Mouse (Mus musculus): ENCODE results near the gene Tstd2. TPM values are rescaled to one million over a fixed set of nuclear protein-coding genes. Genes with fewer than 3 reads are reported as not detected.
A peak's percentile ranks its signal among the peaks of the same experiment; 100 is the strongest.

Tstd2 gene
- polyA plus RNA-seq, 1 experiment from 2014 or later, result 47.4 TPM

DNA sequence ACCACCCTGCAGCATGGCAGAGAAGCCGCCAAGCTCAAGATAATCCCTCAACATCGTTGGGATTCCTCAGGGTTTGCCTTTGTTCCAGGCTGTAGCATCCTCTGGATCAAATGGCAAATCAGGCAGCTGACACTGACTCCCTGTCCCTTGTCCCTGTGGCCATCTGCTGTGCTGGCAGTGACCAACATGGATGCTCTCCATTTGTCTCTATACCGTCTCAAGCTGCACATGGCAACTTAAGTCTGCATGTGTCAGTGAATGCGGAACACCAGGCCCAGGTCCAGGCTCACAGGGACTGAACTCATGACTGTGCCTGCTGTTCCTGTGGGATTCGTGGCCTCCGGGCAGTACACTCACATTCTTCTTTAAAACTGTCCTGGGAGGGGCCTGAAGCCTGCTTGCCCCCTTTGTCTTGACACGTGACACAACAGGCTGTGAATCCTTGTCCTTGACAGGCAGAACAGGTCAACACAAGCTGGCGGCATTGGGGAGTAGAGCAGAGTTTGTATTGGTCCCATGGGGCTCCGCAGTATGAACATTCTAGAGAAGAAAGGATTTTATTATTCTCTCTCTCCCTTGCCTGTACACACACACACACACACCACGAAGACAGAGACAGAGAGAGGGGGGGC, 21.8 kb downstream of the Tstd2 start:
- WGBS, result 83% methylated on average over 10 of the region's 10 CpGs
- H3K27me3 ChIP-seq, result no peaks in the 10 kb centered on the region
- ATAC-seq, result no peak

DNA sequence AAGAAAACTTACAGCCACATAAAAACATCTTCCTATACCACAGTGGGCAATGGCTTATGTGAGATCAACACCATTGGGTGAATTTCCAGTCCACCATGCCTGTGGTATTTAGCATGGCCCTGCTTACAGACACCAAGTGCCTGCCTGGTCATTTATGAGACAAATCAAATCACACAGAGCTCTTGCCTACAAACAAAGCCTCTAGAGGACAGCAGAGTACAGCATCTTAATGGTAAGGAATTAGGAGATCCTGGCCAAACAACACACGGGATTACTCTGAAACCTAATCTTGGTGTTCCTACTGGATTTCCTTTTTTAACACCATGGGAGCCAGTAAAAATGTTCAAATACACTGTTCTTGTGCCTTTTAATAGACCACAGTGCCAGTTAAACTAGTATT, 23.2 kb downstream of the Tstd2 start:
- Histone ChIP-seq H3K36me3 (peaks cover 70% of the 10 kb centered on the region), H3K27ac (no peak overlapping the region), H3K4me1 (replicated peaks) (no peaks in the 10 kb centered on the region), H3K9ac (replicated peaks) (no peak overlapping the region), H3K4me2 (replicated peaks) (no peak overlapping the region), H3K4me3 (replicated peaks) (no peak overlapping the region), H3K27me3 (no peaks in the 10 kb centered on the region), H3K9me3 (no peaks in the 10 kb centered on the region)
- no peak for ATAC-seq
- 79% methylated on average over 1 of the region's 1 CpGs for WGBS

More for the DNA sequence above, 21.8 kb downstream of the Tstd2 start:
- Histone ChIP-seq H3K4me1 (replicated peaks) (no peaks in the 10 kb centered on the region), H3K9ac (replicated peaks) (no peak overlapping the region), H3K36me3 (peaks cover 84% of the 10 kb centered on the region), H3K27ac (no peak overlapping the region), H3K4me2 (replicated peaks) (no peak overlapping the region), H3K9me3 (no peaks in the 10 kb centered on the region), H3K4me3 (replicated peaks) (no peak overlapping the region)

DNA sequence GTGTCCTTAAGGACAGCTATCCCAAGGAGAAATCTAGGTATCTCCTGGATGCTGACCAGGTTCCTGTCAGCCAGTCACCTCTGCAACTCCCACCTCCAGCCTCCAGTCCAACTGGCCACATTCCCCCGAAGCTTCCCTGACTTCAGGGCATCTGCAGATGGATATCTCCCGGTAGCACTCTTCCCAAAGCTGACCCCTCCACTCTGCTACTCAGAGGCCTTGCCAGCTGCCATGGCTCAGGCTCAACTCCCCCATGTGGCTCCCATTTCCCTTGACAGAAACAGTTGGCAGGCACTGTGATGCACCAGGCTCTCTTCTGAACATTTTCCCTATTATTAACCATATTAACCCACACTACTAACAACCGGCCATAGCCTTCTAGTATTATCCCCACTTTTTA, 27.1 kb downstream of the Tstd2 start:
- Histone ChIP-seq H3K4me1 (replicated peaks) (no peaks in the 10 kb centered on the region), H3K4me3 (replicated peaks) (no peak overlapping the region), H3K4me2 (replicated peaks) (no peak overlapping the region), H3K36me3 (peaks cover 31% of the 10 kb centered on the region), H3K27ac (no peak overlapping the region), H3K27me3 (no peaks in the 10 kb centered on the region), H3K9ac (replicated peaks) (no peak overlapping the region), H3K9me3 (no peaks in the 10 kb centered on the region)
- 77% methylated on average over 3 of the region's 3 CpGs for WGBS
- ATAC-seq, result no peak

DNA sequence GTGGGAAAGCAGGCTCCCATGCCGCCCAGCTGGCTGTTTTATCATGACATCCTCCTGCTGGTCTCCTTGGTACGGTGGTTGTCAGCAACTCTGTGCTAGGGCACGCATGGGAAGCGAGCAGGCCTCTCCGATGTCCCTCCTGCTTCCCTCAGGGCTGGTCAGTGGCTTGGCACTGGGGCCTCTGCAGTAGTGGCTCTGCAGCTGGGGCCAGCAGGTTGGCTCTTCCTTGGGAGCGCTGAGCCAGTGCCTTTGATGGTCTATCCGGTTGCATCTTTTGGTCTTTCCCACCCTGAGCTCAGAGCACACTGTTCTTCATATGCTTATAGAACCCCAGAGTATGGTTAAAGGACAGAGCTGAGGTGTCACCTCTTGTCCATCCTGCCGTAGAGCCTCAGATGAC, 28.4 kb downstream of the Tstd2 start:
- no peaks in the 10 kb centered on the region for H3K9me3 ChIP-seq
- WGBS, result 94% methylated on average over 8 of the region's 8 CpGs
- ATAC-seq, result no peak
- H3K4me2 ChIP-seq (replicated peaks), result no peak overlapping the region
- H3K36me3 ChIP-seq, result peaks cover 18% of the 10 kb centered on the region
- no peak overlapping the region for H3K9ac ChIP-seq (replicated peaks)
- H3K27me3 ChIP-seq, result no peaks in the 10 kb centered on the region
- H3K4me1 ChIP-seq (replicated peaks), result no peaks in the 10 kb centered on the region
- no peak overlapping the region for H3K27ac ChIP-seq
- no peak overlapping the region for H3K4me3 ChIP-seq (replicated peaks)

DNA sequence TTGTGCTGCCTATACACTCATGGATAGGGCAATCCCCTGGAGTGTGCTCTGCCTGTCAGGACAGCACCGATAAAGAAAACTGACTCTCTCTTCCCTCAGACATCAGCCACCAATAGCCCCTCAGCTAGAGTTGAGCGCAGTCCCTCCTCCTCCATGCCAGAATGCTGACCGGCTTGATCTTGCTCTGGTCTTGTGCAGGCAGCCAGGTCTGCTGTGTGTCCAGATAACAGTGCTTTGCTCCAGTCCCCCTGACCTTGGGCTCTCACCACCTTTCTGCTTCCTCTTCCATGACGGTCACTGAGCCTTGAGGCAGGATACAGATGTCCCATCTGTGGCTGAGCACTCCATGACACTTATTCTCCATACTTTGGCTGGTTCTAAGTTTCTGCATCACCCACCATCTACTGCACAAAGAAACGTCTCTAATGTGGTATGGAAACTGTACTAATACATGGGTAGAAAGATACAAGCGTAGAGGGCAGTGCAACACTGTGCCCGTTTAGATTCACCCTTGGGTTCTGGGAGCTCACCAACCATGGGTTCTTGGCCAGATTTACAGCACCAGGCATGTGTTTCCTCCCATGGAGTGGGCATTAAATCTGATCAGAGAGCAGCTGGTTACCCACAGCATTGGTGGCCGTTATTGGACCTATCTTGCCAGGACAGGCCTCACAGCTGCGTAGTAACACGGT, 36.3 kb downstream of the Tstd2 start:
- Histone ChIP-seq H3K4me3 (replicated peaks) (no peak overlapping the region), H3K27me3 (no peaks in the 10 kb centered on the region), H3K9me3 (no peaks in the 10 kb centered on the region), H3K27ac (no peak overlapping the region), H3K36me3 (no peaks in the 10 kb centered on the region), H3K9ac (replicated peaks) (no peak overlapping the region), H3K4me2 (replicated peaks) (no peak overlapping the region), H3K4me1 (replicated peaks) (peaks cover 5% of the 10 kb centered on the region; the same call in 1 of the 2 replicates)
- WGBS, result 91% methylated on average over 10 of the region's 10 CpGs
- ATAC-seq, result no peak

DNA sequence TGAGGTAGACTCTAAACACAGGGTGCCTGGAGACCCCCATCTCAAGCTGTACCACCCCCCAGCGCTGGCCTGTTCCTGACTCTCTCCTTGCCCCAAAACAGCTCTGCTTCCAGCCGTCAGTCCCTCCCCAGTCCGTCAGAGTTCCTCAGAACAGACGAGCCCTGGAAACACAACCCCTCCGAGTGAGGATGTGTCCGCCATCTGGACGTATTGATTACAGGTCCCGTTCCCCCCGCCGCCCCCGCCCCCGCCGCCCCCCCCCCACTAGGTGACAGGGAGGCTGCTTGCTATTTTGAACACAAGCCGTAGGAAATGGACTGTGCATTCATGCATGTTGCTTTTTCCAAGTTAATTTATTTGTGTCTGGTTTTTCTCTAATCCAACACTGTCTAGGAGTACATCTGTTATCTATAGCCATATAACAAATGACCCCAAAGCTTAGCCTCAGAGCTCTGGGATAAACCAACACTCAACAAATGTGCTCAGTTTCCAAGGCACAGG, 37.2 kb downstream of the Tstd2 start:
- H3K4me2 ChIP-seq (replicated peaks), result no peak overlapping the region
- H3K36me3 ChIP-seq, result no peaks in the 10 kb centered on the region
- H3K27ac ChIP-seq, result no peak overlapping the region
- 41% methylated on average over 14 of the region's 14 CpGs for WGBS
- H3K27me3 ChIP-seq, result no peaks in the 10 kb centered on the region
- H3K4me3 ChIP-seq (replicated peaks), result no peak overlapping the region
- 0 out of 2 replicates have a peak, but pooled peaks have one; percentile 30 for ATAC-seq
- no peak overlapping the region for H3K9ac ChIP-seq (replicated peaks)
- peaks cover 5% of the 10 kb centered on the region; the same call in 1 of the 2 replicates for H3K4me1 ChIP-seq (replicated peaks)
- H3K9me3 ChIP-seq, result no peaks in the 10 kb centered on the region

DNA sequence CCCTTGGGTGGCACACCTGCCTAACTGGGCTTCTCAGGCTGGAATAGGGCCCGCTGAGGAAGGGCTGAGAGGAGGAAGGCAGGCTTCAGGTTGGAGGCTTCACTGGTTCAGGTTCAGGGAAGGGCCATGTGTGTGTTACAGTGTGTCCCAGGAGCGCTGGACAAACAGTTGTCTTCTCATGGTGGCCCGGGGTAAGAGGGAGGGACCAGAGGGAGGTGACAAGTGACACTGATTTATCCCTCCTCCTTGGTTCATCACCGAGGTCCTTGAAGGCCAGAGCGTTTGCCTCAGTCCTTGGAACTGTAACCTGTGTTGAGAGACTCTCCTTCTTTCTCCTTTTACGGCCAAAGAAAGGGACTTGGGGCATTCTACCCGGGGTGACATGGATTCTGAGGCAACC, 38.0 kb downstream of the Tstd2 start:
- Histone ChIP-seq H3K36me3 (no peaks in the 10 kb centered on the region), H3K27me3 (no peaks in the 10 kb centered on the region), H3K9ac (replicated peaks) (no peak overlapping the region), H3K4me3 (replicated peaks) (no peak overlapping the region), H3K4me1 (replicated peaks) (peaks cover 8% of the 10 kb centered on the region; the same call in 1 of the 2 replicates), H3K9me3 (no peaks in the 10 kb centered on the region), H3K27ac (no peak overlapping the region), H3K4me2 (replicated peaks) (no peak overlapping the region)
- no peak for ATAC-seq
- 82% methylated on average over 7 of the region's 7 CpGs for WGBS

DNA sequence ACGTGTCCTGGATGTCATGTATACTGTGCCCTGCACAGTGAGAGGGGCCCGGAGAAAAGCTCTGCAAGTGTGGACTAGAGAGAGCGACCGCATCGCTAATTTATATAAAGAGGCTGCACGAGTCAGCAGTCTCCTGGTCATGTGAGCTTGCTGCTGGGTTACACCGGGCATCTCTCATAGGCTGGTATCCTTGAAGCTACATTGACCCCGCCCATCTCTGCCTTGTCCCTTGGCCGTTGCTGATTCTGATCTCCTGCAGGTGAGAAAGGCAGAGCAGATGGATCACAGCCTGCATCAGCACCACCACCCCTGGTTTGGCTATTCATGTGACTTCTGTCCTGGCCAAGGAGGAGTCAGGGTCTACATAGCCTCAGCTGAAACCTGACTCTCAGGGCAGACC, 39.4 kb downstream of the Tstd2 start:
- no peak overlapping the region for H3K4me2 ChIP-seq (replicated peaks)
- H3K27me3 ChIP-seq, result no peaks in the 10 kb centered on the region
- no peak overlapping the region for H3K4me3 ChIP-seq (replicated peaks)
- H3K9me3 ChIP-seq, result no peaks in the 10 kb centered on the region
- no peak for ATAC-seq
- H3K27ac ChIP-seq, result no peak overlapping the region
- H3K36me3 ChIP-seq, result no peaks in the 10 kb centered on the region
- WGBS, result 78% methylated on average over 9 of the region's 9 CpGs
- peaks cover 11% of the 10 kb centered on the region; the same call in 1 of the 2 replicates for H3K4me1 ChIP-seq (replicated peaks)
- H3K9ac ChIP-seq (replicated peaks), result no peak overlapping the region

DNA sequence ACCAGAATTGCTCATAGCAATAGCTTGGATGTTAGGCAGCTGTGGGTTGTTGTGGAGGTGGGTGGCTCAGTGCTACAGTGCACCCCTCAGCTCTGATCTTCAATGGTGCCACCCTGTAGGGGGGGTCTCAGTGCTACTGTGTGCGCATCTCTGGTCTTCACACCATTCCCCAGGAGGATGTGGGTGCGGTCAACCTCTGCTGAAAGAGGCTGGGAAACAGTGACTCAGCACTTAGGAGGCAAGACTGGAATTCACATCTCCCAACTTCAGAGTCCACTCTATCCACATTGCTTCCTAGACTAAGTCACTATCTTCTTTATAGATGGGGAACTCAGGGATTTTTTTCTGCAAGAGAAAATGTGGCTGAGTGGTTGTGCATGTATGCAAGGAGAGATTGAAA, 40.9 kb downstream of the Tstd2 start:
- Histone ChIP-seq H3K9ac (replicated peaks) (no peak overlapping the region), H3K4me3 (replicated peaks) (no peak overlapping the region), H3K27me3 (no peaks in the 10 kb centered on the region), H3K4me1 (replicated peaks) (peaks cover 22% of the 10 kb centered on the region), H3K9me3 (no peaks in the 10 kb centered on the region), H3K27ac (no peak overlapping the region), H3K4me2 (replicated peaks) (no peak overlapping the region), H3K36me3 (no peaks in the 10 kb centered on the region)
- ATAC-seq, result no peak
- WGBS, result 83% methylated on average over 2 of the region's 2 CpGs

DNA sequence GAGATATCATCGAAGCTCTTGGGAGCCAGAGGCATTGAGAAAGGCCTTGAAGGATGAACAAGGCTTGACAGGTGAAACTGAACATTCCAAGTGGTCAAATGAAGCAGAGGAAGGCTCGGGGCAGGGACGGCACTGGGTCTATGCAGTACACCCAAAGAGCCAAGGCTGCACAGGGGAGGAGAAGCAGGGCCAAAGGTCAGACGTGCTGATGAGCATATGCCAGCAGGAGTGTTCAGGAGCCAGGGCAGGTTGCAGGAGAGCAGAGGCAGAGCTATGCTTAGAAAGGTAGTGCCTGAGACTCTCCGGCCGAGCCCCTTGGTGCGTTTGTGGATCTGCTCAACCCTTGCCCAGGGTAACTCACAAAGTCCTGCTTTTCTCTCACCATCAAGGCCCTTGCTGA, 41.9 kb downstream of the Tstd2 start:
- Histone ChIP-seq H3K9me3 (no peaks in the 10 kb centered on the region), H3K4me2 (replicated peaks) (no peak overlapping the region), H3K27ac (no peak overlapping the region), H3K4me1 (replicated peaks) (peaks cover 22% of the 10 kb centered on the region), H3K27me3 (no peaks in the 10 kb centered on the region), H3K36me3 (no peaks in the 10 kb centered on the region), H3K4me3 (replicated peaks) (no peak overlapping the region), H3K9ac (replicated peaks) (no peak overlapping the region)
- WGBS, result 91% methylated on average over 7 of the region's 7 CpGs
- no peak for ATAC-seq

DNA sequence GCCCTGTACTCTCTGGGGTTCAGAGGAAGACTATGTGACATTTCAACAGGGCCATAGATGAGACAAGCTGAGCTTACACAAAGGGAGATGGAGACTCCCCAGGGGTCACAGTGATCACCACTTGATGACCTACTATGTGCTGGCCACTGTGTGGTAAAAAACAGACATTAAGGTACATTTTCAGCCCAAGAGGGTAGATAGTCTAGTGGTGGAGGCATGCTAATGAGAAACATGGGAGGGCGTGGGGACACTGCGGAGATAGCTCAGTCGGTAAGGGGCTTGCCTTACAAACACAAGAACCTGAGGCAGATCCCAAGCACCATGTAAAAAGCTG, 42.7 kb downstream of the Tstd2 start:
- Histone ChIP-seq H3K4me1 (replicated peaks) (peaks cover 18% of the 10 kb centered on the region; the same call in 1 of the 2 replicates), H3K9me3 (no peaks in the 10 kb centered on the region), H3K4me2 (replicated peaks) (no peak overlapping the region), H3K9ac (replicated peaks) (no peak overlapping the region), H3K36me3 (no peaks in the 10 kb centered on the region), H3K27ac (no peak overlapping the region), H3K4me3 (replicated peaks) (no peak overlapping the region), H3K27me3 (no peaks in the 10 kb centered on the region)
- ATAC-seq, result no peak
- 90% methylated on average over 3 of the region's 3 CpGs for WGBS

DNA sequence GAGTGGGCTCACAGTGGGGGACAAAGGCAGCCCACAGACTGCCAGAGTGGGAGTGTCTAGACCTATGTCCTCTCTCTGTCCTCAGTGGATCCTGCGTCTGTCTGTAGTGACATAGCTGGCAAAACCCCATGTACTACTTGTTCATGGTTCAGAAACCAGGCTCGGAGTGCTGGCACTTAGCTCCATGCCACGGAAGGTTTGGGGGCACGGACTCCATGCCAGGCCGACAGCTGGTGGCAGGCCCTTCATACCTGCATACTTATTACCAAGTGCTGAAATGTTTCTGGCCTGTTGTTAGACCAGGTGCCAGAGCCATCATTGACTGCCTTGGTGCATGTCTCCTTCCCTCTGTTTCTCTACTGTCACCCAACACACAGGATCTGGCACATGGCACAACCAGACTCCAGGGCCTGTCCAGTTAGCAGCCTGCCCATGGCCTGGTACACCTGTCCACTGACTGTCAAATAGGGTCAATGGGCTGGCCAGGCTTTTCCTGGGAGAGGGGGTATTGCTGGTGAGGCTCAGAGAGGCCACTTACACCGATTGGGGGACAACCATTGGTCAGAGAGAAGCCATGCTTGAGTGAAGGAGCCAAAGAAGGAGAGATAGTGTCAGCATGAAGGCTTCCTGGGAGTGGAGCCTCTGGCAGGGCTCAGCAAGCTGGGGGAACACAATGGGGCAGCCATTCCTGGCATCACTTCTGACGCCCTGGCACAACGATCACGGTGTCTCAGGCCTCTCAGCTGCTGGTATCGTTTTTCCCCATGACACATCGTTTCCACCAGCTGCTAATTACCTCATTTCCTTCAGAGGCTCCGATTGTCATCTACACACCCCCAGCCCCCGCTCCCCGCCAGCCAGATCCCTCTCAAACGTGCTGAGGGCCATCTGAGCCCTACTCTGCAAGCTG, 43.3 kb downstream of the Tstd2 start:
- no peaks in the 10 kb centered on the region for H3K27me3 ChIP-seq
- H3K4me1 ChIP-seq (replicated peaks), result peaks cover 18% of the 10 kb centered on the region; the same call in 1 of the 2 replicates
- 79% methylated on average over 15 of the region's 15 CpGs for WGBS
- no peak for ATAC-seq
- H3K9me3 ChIP-seq, result no peaks in the 10 kb centered on the region
- no peak overlapping the region for H3K4me3 ChIP-seq (replicated peaks)
- H3K9ac ChIP-seq (replicated peaks), result no peak overlapping the region
- H3K4me2 ChIP-seq (replicated peaks), result no peak overlapping the region
- no peak overlapping the region for H3K27ac ChIP-seq
- no peaks in the 10 kb centered on the region for H3K36me3 ChIP-seq
